Mouse (Mus musculus): Measurements from ENCODE around the gene Meis2.

Meis2 gene

DNA sequence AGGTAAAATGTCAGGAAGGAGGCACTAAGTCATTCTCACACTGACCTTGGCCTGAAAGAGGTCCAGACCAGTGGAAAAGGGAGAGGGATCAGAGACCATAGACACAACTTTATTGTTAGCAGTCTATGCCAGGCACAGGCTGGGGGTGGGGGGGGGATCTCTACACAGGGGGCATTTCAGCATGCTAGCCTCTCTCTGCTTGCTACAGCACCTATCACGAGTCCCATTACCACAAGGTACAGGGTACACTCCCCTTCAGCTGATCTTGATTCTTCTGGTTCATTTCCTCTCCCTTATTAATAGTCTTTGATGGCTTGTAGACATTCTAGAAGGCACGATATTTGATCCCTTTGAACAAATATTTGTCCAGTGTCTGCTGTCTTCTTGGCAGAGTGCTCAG, 174.9 kb downstream of the Meis2 start:
- DNase-seq, result no peak

DNA sequence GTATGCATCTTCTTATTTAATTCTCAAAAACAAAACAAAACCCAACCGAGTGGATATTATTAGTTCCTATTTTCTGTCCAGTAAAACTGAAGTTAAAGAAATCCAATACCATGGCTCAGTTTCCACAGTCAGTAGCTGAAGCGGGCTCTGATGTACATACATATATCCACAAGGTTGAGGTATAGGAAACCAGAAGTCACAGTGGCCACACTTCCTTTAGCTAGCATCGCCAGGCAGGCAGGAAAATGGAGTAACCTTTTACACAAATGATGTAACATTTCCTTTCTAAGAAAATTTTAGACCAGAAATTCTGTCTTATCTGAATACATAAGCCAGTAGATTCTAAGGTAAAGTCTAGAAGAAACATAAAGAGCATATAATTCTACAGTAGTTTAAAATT, 175.6 kb downstream of the Meis2 start:
- no peak for DNase-seq

DNA sequence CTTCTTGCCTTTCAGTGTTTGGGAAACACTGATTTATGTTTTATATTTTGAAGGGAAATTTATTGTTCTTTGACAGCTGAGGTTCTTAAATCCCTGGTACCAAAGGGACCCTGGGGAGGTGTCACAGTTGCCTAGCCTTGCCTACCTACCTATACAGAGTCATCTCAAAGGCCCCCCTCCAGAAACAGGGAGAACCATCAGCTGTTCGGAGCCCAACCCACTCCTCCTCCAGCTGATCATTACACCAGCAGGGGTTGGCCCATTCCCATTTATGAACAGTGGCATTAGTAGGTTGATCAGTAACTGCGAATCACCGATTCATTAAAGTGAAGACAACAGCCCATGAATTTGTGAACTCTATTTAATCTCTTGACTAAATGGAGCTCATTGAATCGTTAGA, 176.4 kb downstream of the Meis2 start:
- DNase-seq, result no peak

DNA sequence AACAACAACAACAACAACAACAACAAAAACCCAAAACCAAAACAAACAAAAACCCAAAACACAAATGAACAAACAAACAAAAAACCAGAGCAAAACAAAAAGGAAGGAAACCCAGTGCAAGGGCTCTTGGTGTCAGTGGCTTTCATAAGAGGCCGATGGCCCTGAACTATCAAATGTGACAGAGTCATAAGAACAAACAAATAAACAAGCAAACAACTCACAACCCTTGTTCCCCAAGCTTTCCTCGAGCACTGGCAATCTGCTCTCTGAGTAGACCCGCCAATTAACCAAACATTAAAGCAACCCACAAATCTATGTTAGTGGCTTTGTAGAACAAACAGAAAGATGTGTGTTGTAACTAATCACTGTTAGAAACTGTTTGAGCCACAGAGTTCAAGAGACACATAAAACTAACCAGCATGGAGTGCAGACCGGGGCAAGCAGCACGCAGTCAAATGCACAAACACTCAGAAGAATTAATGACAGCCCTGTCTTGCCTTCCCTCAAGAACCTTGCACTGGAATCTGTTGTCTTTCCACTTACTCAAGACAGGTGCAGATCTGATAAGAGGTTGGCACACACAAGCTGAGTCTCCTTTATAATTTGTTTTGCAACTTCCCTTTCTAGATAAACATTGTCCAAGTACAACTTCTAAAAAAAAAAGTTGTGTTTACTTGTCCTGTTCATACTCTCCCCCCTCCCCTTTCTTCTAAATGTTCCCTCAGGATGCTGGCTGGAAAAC, 177.1 kb downstream of the Meis2 start:
- no peak for DNase-seq

DNA sequence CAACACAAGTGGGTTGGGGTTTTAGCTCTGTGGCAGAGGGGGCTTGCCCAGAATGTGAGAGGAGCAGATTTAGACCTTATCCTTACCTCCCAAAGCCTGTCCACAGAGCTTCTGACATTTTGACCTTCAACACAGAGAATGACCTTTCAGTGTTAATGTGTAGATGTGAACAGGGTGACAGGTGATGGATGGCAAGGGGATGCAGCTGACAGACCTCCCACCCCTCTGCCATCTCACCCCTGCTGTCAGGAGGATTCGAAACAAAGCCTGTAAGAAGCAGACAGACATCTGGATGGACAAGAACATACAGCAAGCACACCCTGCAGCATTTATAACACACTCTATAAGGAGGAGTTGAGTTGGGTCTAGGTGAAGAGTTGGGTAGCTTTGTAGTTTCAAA, 178.0 kb downstream of the Meis2 start:
- DNase-seq, result no peak

DNA sequence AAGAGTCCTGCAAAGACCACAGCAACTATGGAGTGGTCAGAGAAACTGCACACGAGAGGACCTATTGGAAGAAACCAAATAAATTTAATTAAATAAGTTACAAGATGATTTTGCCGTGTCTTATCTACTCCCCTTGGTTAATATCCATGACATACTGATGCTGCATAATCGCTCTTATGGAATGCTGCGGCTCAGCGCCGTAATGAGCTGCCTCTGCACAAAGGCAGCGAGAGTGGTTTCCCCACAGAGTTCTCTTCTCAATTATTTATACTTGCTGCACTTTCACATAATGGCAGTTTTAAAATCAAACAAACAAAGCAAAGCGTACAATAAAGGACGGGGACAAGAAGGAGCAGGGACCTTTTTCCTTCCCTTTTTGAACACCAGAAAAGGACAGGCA, 181.5 kb downstream of the Meis2 start:
- DNase-seq, result no peak

DNA sequence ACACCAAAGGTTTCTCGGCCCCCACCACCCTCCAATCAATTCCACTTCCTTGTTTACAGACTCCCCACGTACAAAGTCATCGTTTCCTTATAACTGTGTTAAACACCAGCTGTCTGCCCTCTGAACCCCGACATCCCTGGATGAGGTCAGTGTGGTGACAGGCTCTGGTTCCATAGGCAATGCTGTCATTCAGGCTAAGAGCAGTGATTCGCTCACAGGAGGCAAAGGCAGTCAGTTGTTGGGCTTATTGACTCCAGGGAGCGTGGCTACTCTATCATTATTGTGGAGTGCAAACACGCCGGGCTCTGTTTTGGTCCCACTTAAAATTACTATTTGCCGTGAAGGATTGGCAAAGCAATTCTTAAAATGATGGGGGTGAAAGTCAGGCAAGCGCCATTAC, 182.1 kb downstream of the Meis2 start:
- DNase-seq, result no peak

DNA sequence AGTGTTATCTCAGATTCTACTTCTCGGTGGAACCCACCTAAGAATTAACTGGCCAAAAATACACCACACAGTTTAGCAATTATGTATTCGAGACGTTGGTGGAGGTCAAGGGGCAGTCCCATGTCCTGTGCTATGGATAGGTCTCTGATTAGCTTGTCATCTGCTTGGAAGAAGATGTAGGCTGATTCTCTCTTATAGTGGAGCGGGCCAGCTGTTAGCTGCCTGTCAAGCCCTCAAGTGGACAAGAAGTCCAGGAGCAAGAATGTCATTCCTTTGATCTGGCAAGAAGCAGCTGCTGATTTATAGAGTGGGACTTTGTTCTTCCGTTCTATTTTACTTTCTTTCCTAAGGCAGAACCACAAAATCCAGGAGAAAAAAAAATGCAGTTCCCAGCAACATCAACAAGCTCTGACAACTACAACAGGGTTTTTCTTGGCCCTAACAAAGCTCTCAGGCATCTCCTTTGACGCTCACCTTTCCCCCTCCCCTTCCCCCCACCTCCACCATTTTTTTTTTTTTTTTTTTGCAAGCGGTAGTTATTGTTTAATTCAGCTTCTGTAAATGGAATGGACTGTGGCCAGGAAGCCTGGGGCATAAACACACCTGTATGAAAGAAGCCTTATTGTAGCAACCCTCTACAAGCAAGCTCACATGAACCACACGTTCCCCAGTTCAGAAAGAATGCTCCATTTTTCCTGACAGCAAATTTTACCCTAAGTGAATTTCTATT, 189.7 kb downstream of the Meis2 start:
- DNase-seq, result no peak

DNA sequence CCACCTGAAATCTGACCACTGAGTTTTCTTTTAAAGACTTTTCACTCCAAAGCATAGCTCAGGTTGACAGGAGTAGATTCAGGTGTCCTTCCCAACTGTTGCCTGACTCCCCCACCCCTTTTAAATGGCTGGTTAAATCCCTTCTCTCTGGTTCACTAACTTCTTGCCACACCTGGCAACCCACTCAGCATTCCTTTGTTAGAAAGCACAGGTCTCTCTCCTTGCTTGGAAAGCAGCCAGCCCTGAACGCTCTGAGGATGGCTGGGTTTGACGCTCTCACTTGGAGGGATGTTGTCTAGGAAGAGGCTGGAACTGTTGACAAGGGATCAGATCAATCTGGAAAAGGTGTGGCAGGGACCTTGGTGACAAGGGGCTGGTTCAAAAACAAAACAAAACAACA, 192.8 kb downstream of the Meis2 start:
- DNase-seq, result no peak

DNA sequence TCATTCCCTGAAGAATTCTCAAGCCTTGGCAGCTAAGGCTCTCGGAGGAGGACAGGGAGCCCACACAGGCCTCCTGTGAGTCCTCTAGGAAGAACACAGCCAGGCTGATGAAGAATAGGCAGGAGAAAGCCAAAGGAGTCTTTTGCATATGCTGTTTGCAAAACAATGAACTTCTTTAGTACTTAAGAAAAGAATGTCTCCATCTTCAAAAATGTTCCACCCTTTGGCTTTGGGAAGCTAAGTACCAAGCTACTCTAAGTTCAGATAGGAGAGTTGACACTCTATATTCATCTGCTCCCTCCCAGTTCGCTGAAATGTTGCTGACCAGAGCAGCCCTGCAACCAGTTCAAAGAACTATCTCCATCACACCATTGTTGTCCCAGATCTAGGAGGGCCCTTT, 195.7 kb downstream of the Meis2 start:
- no peak for DNase-seq

DNA sequence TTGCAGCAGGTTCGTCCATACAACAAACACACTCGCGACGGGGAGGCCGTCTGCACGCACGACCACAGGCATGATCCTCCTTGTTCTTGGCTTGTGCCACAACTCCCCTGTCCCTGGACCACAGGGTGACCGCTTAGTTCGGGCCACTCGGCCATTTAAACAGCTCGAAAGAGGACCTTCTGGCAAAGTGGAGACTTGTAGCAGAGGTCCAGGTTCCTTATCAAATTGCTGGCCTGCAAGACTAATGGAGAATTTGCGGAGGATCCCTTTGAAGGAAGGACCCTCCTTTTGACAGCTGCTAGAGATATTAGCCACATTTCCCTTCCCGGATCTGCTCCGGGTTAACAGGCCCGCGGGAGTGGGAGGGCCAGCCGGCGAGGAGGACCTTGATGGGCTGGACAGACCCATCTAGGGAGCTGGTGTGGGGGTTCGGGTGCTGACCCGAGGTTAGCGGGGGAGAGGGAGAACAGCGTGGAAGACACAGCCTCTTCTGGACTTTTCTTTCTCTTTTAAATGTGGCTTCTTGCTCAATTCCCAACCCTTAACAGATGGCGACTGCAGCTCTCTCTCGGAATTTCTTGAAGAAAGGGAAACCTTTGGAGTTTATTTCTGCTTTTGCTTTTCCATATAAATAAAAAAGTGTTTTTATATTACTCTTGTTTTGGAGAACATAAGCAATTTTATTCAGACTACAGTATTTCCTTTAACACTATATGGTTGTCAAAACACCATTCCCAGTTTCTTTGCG, 204.9 kb downstream of the Meis2 start:
- no peak for DNase-seq

DNA sequence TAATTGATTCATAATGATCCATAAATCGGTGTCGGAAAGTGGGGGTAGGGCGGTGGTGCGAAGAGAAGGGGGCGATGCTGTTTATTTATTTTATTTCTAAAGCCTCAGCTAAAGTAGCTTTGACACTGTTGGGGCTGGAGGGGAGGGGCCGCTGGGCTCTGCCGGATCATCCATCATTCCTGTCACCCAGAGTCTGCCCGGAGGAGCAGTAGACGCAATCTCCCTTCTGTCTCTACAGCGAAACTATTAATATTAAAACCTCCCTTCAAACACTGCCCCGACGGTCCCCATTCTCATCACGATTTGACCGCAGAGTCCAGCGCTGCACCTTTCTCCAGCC, 205.5 kb downstream of the Meis2 start:
- no peak for DNase-seq

DNA sequence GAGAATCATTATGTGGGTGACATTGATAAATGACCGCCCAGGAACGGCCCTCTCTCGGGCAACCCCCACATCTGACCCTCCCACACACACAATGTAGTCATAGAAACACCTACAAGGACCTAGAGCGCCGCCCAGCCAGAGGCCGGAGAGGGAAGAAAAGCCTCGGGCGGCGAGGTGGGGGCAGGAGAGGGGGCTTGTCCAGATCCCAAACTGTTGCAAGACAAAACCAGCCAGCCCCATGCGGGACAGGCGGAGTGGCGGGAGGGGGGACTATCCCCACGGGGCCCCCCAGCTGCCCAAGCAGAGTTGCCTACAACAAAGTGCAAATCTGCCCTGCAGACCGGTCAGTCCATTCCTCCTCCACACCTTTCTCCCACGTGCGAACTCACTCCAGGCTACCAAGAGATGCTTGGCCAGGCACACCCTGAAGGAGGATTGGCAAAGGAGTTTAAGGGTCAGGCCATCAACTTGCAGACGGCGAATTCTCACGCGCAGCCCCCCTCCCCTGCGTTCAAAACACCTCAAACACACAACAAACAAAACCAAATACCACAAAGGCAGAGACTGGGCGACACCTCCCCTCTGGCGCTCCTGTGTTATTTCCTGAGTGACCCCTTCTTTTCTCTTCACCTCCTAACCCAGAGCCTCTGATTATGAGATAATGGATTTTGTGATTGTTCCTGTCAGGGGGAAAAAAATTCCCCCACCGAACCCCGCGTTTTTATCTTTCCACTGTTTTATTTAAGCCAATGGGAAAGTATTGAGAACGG, 206.1 kb downstream of the Meis2 start:
- no peak for DNase-seq

DNA sequence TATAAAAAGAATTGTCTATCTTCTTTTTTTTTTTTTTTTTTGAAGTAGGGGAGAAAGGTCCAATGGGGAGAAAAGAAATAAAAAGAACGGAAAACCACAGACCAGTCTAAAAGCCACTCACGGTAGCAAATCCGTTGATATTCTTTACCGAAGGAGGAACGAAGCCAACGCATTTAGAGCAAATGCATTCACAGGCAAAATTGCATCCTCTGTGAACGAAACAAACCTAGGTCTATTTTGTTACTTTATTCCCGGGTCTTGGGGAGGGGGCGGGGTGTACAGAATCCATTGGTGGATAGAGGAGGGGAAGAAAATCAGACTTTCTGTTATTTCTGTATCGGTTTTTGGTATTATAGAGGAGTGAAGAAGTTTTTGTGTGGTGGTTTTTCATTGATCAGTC, 206.7 kb downstream of the Meis2 start:
- no peak for DNase-seq

DNA sequence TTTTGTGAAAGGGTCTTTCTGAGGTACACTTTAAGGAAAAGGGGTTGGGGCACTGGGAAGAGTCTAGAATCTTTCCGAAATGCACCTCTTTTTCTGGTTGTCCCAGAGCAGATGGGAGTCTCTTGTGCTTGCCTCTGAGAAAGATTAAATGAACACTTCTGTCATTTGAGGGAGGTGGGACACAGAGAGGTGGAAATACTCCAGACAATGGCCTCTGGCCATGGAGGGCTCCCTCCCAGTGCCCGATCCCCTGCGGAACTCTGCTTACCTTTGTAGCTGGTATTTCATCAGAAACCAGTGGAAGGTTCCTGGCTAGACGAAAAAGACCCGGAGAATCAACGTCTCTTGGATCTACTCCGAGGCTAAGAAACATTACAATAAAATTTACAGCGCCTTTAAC, 207.4 kb downstream of the Meis2 start:
- DNase-seq, result no peak

DNA sequence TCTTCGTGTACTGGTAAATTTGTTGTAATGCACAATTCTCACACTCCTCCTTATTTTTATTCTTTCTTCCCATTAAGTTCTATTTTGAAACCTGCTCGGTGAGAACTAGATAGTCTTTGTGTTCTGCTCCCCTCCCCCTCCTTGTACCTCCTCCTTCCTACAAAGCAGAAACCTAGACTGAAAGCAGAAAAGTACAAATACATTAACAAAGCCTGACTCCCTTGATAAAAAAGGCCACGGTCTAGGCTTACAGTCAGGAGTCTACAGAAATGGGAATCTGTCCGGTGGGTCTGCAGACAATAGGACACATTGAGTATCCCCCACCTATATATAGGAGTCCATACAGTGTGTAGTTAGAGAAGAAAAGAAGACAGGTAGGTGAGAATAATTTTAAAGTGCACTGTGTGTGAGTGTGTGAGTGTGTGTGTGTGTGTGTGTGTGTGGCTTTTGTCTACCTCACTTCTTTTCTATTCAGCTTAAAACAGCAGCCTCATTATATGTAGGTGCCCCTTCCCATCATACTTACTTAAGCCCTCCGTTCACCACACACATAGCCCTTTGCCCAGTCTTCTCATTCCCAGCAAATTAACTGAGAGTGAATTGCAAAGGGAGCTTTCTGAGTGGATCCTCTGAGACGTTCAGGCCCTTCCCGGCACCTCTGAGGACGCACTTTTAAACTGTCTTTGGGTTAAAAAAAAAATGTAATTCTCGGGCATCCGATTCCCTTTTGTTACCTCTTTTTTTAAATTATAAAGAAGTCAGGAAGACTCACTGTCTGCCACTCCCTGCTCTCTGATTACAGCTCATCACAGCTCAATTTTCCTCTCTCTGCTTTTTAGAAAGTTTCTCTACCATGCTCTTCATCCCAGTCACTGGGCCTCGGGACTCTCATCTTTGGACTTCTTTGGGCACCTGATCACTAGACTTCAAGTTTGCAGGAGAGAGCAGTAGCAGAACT, 208.2 kb downstream of the Meis2 start:
- DNase-seq, result no peak

DNA sequence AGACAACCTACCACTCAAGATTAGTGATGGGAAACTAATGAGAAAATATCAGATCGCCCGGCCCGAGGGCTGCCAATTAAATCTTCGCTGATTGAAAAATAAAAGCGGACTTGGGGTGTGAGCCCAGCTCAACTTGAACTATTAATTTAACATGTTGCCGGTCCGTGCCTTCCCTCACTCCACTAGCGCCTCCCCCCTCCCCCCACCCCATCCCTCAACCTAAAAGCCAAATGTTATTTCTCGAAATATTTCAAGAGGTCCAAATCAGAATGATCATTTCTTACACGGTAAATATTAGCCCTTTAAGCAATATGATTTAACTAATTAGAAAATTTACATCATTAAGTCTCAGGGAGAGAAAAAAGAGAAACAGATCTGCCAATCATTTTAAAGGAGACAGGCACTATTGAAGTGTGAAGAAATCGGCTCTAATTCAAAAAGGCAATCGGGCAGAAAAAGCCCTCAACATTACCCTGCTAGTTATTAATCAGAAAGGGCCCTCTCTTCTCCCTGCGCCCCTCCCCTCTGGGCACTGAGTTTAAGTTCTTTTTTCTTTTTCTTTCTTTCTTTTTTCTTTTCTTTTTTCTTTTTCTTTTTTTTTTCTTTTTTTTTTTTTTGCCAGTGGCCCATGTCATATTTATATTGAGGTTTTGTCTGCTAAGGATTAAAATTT, 209.1 kb downstream of the Meis2 start:
- DNase-seq, result no peak

DNA sequence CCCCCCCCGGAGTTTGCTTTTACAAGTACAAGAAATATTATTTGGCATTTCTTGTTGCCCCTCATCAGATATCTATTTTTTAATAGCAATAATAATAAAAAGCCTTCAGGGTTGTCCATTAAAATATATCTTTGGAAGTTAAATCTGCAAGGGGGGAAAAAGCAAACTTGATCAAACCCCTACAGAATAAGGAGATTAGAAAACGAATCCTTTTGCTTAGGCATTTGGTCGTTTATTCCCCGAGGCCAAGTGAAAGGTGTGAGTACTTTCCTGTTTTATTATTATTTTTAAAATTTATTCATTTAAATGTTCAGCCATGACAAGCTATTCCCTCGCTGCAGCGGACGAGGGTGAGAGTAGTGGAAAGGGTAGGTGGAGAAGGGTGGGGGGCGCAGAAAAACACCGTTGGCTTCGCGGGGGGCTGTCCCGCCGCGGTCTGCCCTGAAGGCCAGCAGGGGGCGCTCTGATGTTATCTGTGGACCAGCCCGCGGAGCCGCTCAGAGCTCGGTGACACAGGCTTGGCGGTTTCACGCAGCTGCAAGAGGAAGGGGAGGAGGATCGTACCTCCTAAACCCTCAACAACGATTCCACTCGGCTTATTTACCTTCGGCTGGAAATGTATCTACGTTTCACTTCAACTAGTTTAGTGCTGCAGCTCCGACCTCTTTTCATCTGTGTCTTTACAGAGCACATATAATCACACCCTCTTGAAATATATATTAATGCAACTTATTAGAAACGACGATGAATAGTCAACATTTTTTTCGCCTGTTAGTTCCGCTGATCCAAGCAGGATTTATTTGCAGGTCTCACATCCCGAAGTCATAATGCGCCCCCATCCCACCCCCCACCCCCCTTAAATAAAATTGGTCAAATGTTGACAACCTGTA, 209.9 kb downstream of the Meis2 start:
- peak in 1 of 2 experiments; percentile 30 for DNase-seq

DNA sequence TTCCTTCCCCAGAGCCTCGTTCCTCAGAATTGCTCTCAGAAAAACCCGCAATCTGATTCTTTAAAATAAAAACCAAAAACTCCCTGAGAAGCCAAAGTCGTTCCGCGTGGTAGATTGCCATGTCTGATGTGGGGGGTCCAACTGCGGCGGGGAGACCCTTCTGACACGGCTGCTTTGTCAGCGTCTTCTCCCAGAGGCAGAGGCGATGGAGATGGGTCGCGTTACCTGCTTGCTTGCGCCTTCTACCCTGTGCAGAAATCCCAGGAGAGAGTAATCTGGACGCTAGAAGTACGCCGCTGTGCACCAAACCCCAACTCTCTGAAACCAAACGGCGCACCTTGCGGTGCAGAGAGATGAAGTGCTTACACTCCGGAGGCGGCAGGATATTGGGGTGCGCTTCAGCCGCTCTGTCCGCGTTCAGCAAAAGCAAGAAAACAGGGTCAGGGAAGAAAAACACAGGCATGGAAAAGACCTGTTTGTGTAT, 210.8 kb downstream of the Meis2 start:
- DNase-seq, result no peak
